Mouse (Mus musculus): ENCODE data around the gene Mad1l1. TPM values are rescaled to one million over a fixed set of nuclear protein-coding genes. Genes with fewer than 3 reads are reported as not detected.

The Mad1l1 gene
- polyA plus RNA-seq, 1 experiment from 2014 or later = 33.2 TPM

GRCm38 (mm10) chr5:140180016-140180415, 141.3 kb downstream of the Mad1l1 start:
- 90% methylated on average over 5 of the region's 5 CpGs for WGBS
- Histone ChIP-seq H3K27ac (no peak overlapping the region), H3K4me3 (no peak overlapping the region), H3K9ac (no peak overlapping the region), H3K4me2 (no peak overlapping the region), H3K36me3 (no peaks in the 10 kb centered on the region), H3K9me3 (no peaks in the 10 kb centered on the region), H3K27me3 (no peaks in the 10 kb centered on the region), H3K4me1 (replicated peaks) (peaks cover 37% of the 10 kb centered on the region)
- ATAC-seq (ENCODE audit: low FRiP score) = no peak

GRCm38 (mm10) chr5:140178058-140178690, 143.2 kb downstream of the Mad1l1 start:
- ATAC-seq (ENCODE audit: low FRiP score) = no peak
- 49% methylated on average over 10 of the region's 10 CpGs for WGBS
- Histone ChIP-seq H3K4me1 (replicated peaks) (peaks cover 51% of the 10 kb centered on the region), H3K27me3 (no peaks in the 10 kb centered on the region), H3K4me3 (no peak overlapping the region), H3K36me3 (no peaks in the 10 kb centered on the region), H3K27ac (no peak overlapping the region), H3K4me2 (no peak overlapping the region), H3K9me3 (no peaks in the 10 kb centered on the region), H3K9ac (no peak overlapping the region)

- H3K9me3 ChIP-seq = no peaks in the 10 kb centered on the region
- no peak for ATAC-seq (ENCODE audit: low FRiP score)
- H3K4me2 ChIP-seq = no peak overlapping the region
- H3K27ac ChIP-seq = no peak overlapping the region
- H3K36me3 ChIP-seq = no peaks in the 10 kb centered on the region
- H3K9ac ChIP-seq = no peak overlapping the region
- WGBS = 80% methylated on average over 8 of the region's 8 CpGs
- H3K27me3 ChIP-seq = no peaks in the 10 kb centered on the region
- no peak overlapping the region for H3K4me3 ChIP-seq
- peaks cover 51% of the 10 kb centered on the region for H3K4me1 ChIP-seq (replicated peaks)
These were observed 143.8 kb downstream of the Mad1l1 start for GRCm38 (mm10) chr5:140177582-140177981.

DNA sequence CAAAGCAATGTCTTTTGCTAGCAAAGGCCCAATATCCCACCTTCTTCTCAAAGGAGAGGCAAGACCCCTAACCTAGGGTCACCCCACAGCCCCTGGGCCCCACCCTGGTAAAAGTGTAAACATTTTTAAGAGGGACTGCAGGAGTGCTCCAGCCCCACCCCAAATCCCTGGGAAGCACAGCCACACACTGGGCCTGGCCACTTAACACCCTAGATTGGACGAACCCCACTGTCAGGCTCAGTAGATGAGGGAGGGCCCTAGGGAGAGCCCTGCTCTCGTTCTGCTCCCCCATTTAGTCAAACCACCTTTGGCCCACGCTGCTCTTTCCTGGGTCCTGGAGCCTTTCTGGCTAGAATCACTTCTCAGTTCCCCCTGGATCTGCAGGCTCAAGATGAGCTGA, 145.0 kb downstream of the Mad1l1 start:
- Histone ChIP-seq H3K4me2 (no peak overlapping the region), H3K4me3 (no peak overlapping the region), H3K36me3 (no peaks in the 10 kb centered on the region), H3K4me1 (replicated peaks) (peaks cover 56% of the 10 kb centered on the region), H3K9me3 (no peaks in the 10 kb centered on the region), H3K27me3 (no peaks in the 10 kb centered on the region), H3K9ac (no peak overlapping the region), H3K27ac (peak overlapping the region; percentile 59; the same call in 1 of the 2 replicates)
- 51% methylated on average over 3 of the region's 3 CpGs for WGBS
- no peak for ATAC-seq (ENCODE audit: low FRiP score)

GRCm38 (mm10) chr5:140174814-140175490, 146.4 kb downstream of the Mad1l1 start:
- peak overlapping the region; percentile 59 for H3K27ac ChIP-seq
- no peak overlapping the region for H3K4me2 ChIP-seq
- no peak overlapping the region for H3K9ac ChIP-seq
- H3K27me3 ChIP-seq = no peaks in the 10 kb centered on the region
- H3K36me3 ChIP-seq = no peaks in the 10 kb centered on the region
- no peak for ATAC-seq (ENCODE audit: low FRiP score)
- H3K4me1 ChIP-seq (replicated peaks) = peaks cover 56% of the 10 kb centered on the region
- no peaks in the 10 kb centered on the region for H3K9me3 ChIP-seq
- H3K4me3 ChIP-seq = no peak overlapping the region
- 55% methylated on average over 14 of the region's 14 CpGs for WGBS

- 0 out of 2 replicates have a peak overlapping the region, but pooled peaks have one; percentile 24 for H3K9ac ChIP-seq
- peak overlapping the region; percentile 59 for H3K27ac ChIP-seq
- no peaks in the 10 kb centered on the region for H3K9me3 ChIP-seq
- H3K4me1 ChIP-seq (replicated peaks) = peaks cover 56% of the 10 kb centered on the region
- no peaks in the 10 kb centered on the region for H3K27me3 ChIP-seq
- no peaks in the 10 kb centered on the region for H3K36me3 ChIP-seq
- 13% methylated on average over 3 of the region's 3 CpGs for WGBS
- H3K4me2 ChIP-seq = no peak overlapping the region
- no peak overlapping the region for H3K4me3 ChIP-seq
- no peak for ATAC-seq (ENCODE audit: low FRiP score)
These were observed 147.3 kb downstream of the Mad1l1 start for GRCm38 (mm10) chr5:140174066-140174465.

GRCm38 (mm10) chr5:140173181-140173580, 148.2 kb downstream of the Mad1l1 start:
- no peak overlapping the region for H3K4me3 ChIP-seq
- 86% methylated on average over 4 of the region's 4 CpGs for WGBS
- peaks cover 51% of the 10 kb centered on the region for H3K4me1 ChIP-seq (replicated peaks)
- H3K9me3 ChIP-seq = no peaks in the 10 kb centered on the region
- ATAC-seq (ENCODE audit: low FRiP score) = no peak
- no peaks in the 10 kb centered on the region for H3K36me3 ChIP-seq
- no peak overlapping the region for H3K4me2 ChIP-seq
- H3K27ac ChIP-seq = no peak overlapping the region
- no peak overlapping the region for H3K9ac ChIP-seq
- no peaks in the 10 kb centered on the region for H3K27me3 ChIP-seq

GRCm38 (mm10) chr5:140171710-140172109, 149.6 kb downstream of the Mad1l1 start:
- H3K9ac ChIP-seq = no peak overlapping the region
- WGBS = 57% methylated on average over 1 of the region's 1 CpGs
- H3K9me3 ChIP-seq = no peaks in the 10 kb centered on the region
- no peak for ATAC-seq (ENCODE audit: low FRiP score)
- H3K4me1 ChIP-seq (replicated peaks) = peaks cover 36% of the 10 kb centered on the region
- no peaks in the 10 kb centered on the region for H3K27me3 ChIP-seq
- H3K27ac ChIP-seq = no peak overlapping the region
- H3K4me3 ChIP-seq = no peak overlapping the region
- H3K4me2 ChIP-seq = no peak overlapping the region
- H3K36me3 ChIP-seq = no peaks in the 10 kb centered on the region

GRCm38 (mm10) chr5:140167531-140167930, 153.8 kb downstream of the Mad1l1 start:
- no peak for ATAC-seq (ENCODE audit: low FRiP score)
- no peak overlapping the region for H3K9ac ChIP-seq
- no peaks in the 10 kb centered on the region for H3K9me3 ChIP-seq
- no peak overlapping the region for H3K27ac ChIP-seq
- no peak overlapping the region for H3K4me3 ChIP-seq
- H3K4me1 ChIP-seq (replicated peaks) = peaks cover 5% of the 10 kb centered on the region
- 81% methylated on average over 6 of the region's 6 CpGs for WGBS
- H3K27me3 ChIP-seq = no peaks in the 10 kb centered on the region
- H3K36me3 ChIP-seq = no peaks in the 10 kb centered on the region
- no peak overlapping the region for H3K4me2 ChIP-seq

DNA sequence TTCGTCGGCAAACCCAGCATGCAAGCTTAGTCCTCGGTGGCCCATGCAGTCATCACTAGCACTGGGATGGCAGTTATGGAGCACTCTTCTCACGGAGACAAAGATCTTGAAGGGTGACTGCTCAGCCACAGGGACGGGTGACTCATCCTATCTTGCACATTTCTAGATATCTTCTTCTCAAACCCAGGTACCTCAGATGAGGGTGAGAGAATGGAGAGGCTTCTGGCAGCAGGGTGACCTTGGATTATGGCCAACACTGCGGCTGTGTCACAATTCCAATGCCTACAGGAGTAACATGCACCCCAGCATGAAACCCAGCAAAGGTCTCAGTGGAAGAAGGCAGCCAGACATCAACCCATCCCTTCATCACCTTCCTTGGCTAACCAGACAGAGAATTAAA, 154.3 kb downstream of the Mad1l1 start:
- peaks cover 5% of the 10 kb centered on the region for H3K4me1 ChIP-seq (replicated peaks)
- 96% methylated on average over 6 of the region's 6 CpGs for WGBS
- H3K36me3 ChIP-seq = no peaks in the 10 kb centered on the region
- no peaks in the 10 kb centered on the region for H3K9me3 ChIP-seq
- H3K27me3 ChIP-seq = no peaks in the 10 kb centered on the region
- H3K4me3 ChIP-seq = no peak overlapping the region
- H3K9ac ChIP-seq = no peak overlapping the region
- ATAC-seq (ENCODE audit: low FRiP score) = no peak
- no peak overlapping the region for H3K27ac ChIP-seq
- H3K4me2 ChIP-seq = no peak overlapping the region

GRCm38 (mm10) chr5:140163947-140164346, 157.4 kb downstream of the Mad1l1 start:
- Histone ChIP-seq H3K27ac (no peak overlapping the region), H3K4me1 (replicated peaks) (no peaks in the 10 kb centered on the region), H3K4me2 (no peak overlapping the region), H3K27me3 (no peaks in the 10 kb centered on the region), H3K9ac (no peak overlapping the region), H3K36me3 (no peaks in the 10 kb centered on the region), H3K4me3 (no peak overlapping the region), H3K9me3 (no peaks in the 10 kb centered on the region)
- no peak for ATAC-seq (ENCODE audit: low FRiP score)
- 91% methylated on average over 6 of the region's 6 CpGs for whole genome bisulfite sequencing

- Histone ChIP-seq H3K27ac (no peak overlapping the region), H3K4me1 (replicated peaks) (no peaks in the 10 kb centered on the region), H3K9me3 (no peaks in the 10 kb centered on the region), H3K4me3 (no peak overlapping the region), H3K36me3 (no peaks in the 10 kb centered on the region), H3K4me2 (no peak overlapping the region), H3K27me3 (no peaks in the 10 kb centered on the region), H3K9ac (no peak overlapping the region)
- no peak for ATAC-seq (ENCODE audit: low FRiP score)
- 95% methylated on average over 6 of the region's 6 CpGs for WGBS
These were observed 159.1 kb downstream of the Mad1l1 start for GRCm38 (mm10) chr5:140162071-140162845.

All from hindbrain, embryonic 13.5 days (tissue).